Mouse (Mus musculus): ENCODE data around the gene Pbx2.

DNA sequence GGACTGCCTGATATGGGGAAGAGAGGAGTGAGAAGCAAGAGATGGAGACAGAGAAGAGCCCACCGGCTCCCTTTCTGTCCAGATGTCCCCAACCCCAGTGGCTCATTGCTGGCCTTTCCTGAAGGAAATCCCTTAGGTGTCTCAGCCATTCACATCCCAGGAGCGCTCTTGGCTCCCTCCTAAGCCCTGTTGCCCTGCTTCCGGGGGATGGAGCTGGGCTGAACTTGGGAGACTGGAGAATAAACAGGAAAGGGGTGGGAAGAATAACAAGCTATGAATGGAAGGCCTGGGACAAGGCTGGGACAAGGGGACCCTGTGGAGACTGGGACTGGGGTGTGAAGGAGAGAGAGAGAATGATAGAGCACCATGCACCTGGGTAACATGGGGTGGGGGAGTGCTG is 26.3 kb upstream of the Pbx2 start:
- TF ChIP-seq POLR2A (IDR thresholded peaks at IDR 0.05; ENCODE audit: low read depth, low read length) (no peak), CTCF (IDR thresholded peaks at IDR 0.05; ENCODE audit: borderline replicate concordance, insufficient read depth, low read length) (no peak)

Measured in embryonic fibroblast, embryonic 13.5 days (primary cell).